Mouse (Mus musculus) embryo, embryonic 11.5 days (tissue): ENCODE data around the gene Fam161a.
A peak's percentile ranks its signal among the peaks of the same experiment; 100 is the strongest.

Experiments
- DNase-seq: peaks from one replicate; pipeline ENCODE4 v3.0.0-alpha.2; 2012; ENCODE audit warnings: low read depth, low spot score

The Fam161a gene

GRCm38 (mm10) chr11:22990393-22991126, 16.8 kb upstream of the Fam161a start, which contains the start of gene Cct4:
Gene Cct4 (plus strand): TSS chr11:22990519.
- DNase-seq: peak; percentile 86

- DNase-seq: no peak
These were observed 16.0 kb upstream of the Fam161a start for GRCm38 (mm10) chr11:22991218-22991835.

- no peak for DNase-seq
These were observed 13.1 kb upstream of the Fam161a start for GRCm38 (mm10) chr11:22994271-22994670.

- no peak for DNase-seq
These were observed 11.9 kb upstream of the Fam161a start for GRCm38 (mm10) chr11:22995461-22995860.

GRCm38 (mm10) chr11:22998308-22998707, 9.0 kb upstream of the Fam161a start:
- DNase-seq: no peak

GRCm38 (mm10) chr11:23005276-23005675, 2.1 kb upstream of the Fam161a start:
- DNase-seq: no peak

GRCm38 (mm10) chr11:23007166-23007480, 208 bp upstream of the Fam161a start:
- no peak for DNase-seq

- peak; percentile 79 for DNase-seq
These were observed 971 bp downstream of the Fam161a start for GRCm38 (mm10) chr11:23008181-23008823.

- no peak for DNase-seq
These were observed 1.5 kb downstream of the Fam161a start for GRCm38 (mm10) chr11:23008824-23009200.

- DNase-seq: no peak
These were observed 5.8 kb downstream of the Fam161a start for GRCm38 (mm10) chr11:23013096-23013495.

- DNase-seq: no peak
These were observed 6.4 kb downstream of the Fam161a start for GRCm38 (mm10) chr11:23013580-23014294.

GRCm38 (mm10) chr11:23014996-23015395, 7.7 kb downstream of the Fam161a start:
- no peak for DNase-seq

- DNase-seq: no peak
These were observed 10.6 kb downstream of the Fam161a start for GRCm38 (mm10) chr11:23017943-23018342.

- DNase-seq: no peak
These were observed 12.9 kb downstream of the Fam161a start for GRCm38 (mm10) chr11:23020116-23020770.

GRCm38 (mm10) chr11:23020841-23021240, 13.5 kb downstream of the Fam161a start:
- DNase-seq: no peak

- DNase-seq: no peak
These were observed 15.8 kb downstream of the Fam161a start for GRCm38 (mm10) chr11:23023155-23023554.

- DNase-seq: no peak
These were observed 16.8 kb downstream of the Fam161a start for GRCm38 (mm10) chr11:23024169-23024568.

- DNase-seq: no peak
These were observed 21.6 kb downstream of the Fam161a start for GRCm38 (mm10) chr11:23028957-23029356.

- DNase-seq: no peak
These were observed 22.1 kb downstream of the Fam161a start for GRCm38 (mm10) chr11:23029399-23029798.

GRCm38 (mm10) chr11:23047252-23047651, 39.9 kb downstream of the Fam161a start:
- no peak for DNase-seq

GRCm38 (mm10) chr11:23047663-23048582, 40.6 kb downstream of the Fam161a start:
- peak; percentile 7 for DNase-seq
